Mouse (Mus musculus): ENCODE measurements at regions not wholly inside any gene's neighbourhood (a gene's known extent, or its start where the extent isn't known, plus 50 kb on each side); places are given as distances from the start of the nearest gene placed in this dataset.

DNA sequence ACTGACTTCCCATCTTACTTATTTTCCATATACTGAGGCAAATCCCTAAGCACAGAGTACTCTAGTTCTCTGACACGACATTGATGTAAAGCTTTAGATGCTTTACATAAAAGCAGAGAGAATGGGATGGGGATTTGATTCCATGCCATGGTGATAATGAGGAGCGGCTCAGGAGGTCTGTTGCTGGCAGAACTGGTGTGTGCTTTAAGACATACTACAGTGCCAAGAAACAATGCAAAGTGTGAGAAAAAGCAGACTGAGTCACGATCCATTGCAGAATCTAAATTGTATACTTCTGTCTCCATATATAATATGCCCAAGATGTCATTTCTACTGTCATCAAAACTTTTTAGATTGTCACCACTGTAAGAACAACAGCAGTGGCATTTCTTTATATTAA is 155.5 kb upstream of the Prkd1 start:
- Histone ChIP-seq H3K36me3 (no peaks in the 10 kb centered on the region), H3K9me3 (no peaks in the 10 kb centered on the region), H3K4me3 (no peak overlapping the region), H3K27ac (replicated peaks) (no peak overlapping the region), H3K4me2 (replicated peaks) (no peak overlapping the region), H3K4me1 (peaks cover 2% of the 10 kb centered on the region; the same call in 1 of the 2 replicates), H3K9ac (replicated peaks) (no peak overlapping the region), H3K27me3 (no peaks in the 10 kb centered on the region)
- ATAC-seq (ENCODE audit: low FRiP score, low read depth), result no peak
- WGBS, result 60% methylated on average over 3 of the region's 3 CpGs

GRCm38 (mm10) chr12:50765156-50765940 is 116.5 kb upstream of the Prkd1 start:
- Histone ChIP-seq H3K4me3 (no peak overlapping the region), H3K27me3 (no peaks in the 10 kb centered on the region), H3K4me2 (replicated peaks) (no peak overlapping the region), H3K9me3 (no peaks in the 10 kb centered on the region), H3K36me3 (no peaks in the 10 kb centered on the region), H3K4me1 (no peaks in the 10 kb centered on the region), H3K27ac (replicated peaks) (no peak overlapping the region), H3K9ac (replicated peaks) (no peak overlapping the region)
- no peak for ATAC-seq (ENCODE audit: low FRiP score, low read depth)
- 65% methylated on average over 8 of the region's 8 CpGs for WGBS

GRCm38 (mm10) chr12:50764457-50764856 is 115.6 kb upstream of the Prkd1 start:
- H3K4me2 ChIP-seq (replicated peaks), result no peak overlapping the region
- no peak overlapping the region for H3K27ac ChIP-seq (replicated peaks)
- H3K4me3 ChIP-seq, result no peak overlapping the region
- no peaks in the 10 kb centered on the region for H3K36me3 ChIP-seq
- no peak for ATAC-seq (ENCODE audit: low FRiP score, low read depth)
- H3K27me3 ChIP-seq, result no peaks in the 10 kb centered on the region
- WGBS, result 80% methylated on average over 2 of the region's 2 CpGs
- no peak overlapping the region for H3K9ac ChIP-seq (replicated peaks)
- H3K9me3 ChIP-seq, result no peaks in the 10 kb centered on the region
- H3K4me1 ChIP-seq, result no peaks in the 10 kb centered on the region

DNA sequence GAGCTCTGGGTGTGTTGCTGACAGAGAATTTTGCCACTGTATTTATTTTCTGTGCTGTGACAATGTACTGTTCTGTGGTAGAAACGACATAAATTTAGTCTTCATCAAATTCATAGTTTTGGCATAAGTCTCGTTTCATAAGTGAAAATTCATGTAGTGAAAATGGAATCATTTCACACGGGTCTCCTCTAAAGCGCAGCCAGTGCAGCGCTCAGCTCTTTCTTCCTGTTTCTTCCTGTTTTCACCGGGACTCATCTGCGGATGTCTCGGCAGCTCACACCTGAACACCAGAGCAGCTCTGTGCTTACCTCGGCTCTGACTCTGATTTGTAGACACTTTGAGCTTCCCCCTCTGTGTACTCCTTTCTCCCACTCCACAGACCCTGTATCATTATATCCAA is 85.2 kb upstream of the Prkd1 start:
- H3K9me3 ChIP-seq, result no peaks in the 10 kb centered on the region
- no peak overlapping the region for H3K9ac ChIP-seq (replicated peaks)
- H3K36me3 ChIP-seq, result no peaks in the 10 kb centered on the region
- H3K27ac ChIP-seq (replicated peaks), result no peak overlapping the region
- WGBS, result 91% methylated on average over 9 of the region's 9 CpGs
- ATAC-seq (ENCODE audit: low FRiP score, low read depth), result no peak
- no peaks in the 10 kb centered on the region for H3K4me1 ChIP-seq
- no peaks in the 10 kb centered on the region for H3K27me3 ChIP-seq
- no peak overlapping the region for H3K4me3 ChIP-seq
- H3K4me2 ChIP-seq (replicated peaks), result no peak overlapping the region

DNA sequence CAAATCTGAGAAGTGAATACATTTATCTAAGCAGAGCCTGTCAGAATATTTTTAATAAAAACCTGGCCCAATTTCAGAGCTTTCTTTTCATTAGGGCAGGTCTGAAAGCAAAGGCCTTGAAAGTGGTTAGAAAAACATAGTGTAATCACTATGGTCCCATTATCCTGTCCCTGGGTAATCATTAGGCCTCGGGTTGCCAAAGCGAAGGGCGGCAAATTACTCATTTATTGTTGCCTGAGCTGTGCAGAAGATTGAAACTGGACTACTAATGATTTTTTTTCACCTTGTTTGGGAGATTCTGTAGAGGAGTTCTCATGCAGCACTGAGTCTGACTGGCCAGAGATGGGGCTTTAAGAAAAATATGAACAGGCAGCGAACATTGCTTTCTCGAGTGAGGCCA is 63.7 kb upstream of the Prkd1 start:
- Histone ChIP-seq H3K4me1 (no peaks in the 10 kb centered on the region), H3K4me3 (no peak overlapping the region), H3K9me3 (no peaks in the 10 kb centered on the region), H3K27ac (replicated peaks) (no peak overlapping the region), H3K27me3 (no peaks in the 10 kb centered on the region), H3K4me2 (replicated peaks) (no peak overlapping the region), H3K36me3 (no peaks in the 10 kb centered on the region), H3K9ac (replicated peaks) (no peak overlapping the region)
- ATAC-seq (ENCODE audit: low FRiP score, low read depth), result no peak
- 75% methylated on average over 5 of the region's 5 CpGs for WGBS

DNA sequence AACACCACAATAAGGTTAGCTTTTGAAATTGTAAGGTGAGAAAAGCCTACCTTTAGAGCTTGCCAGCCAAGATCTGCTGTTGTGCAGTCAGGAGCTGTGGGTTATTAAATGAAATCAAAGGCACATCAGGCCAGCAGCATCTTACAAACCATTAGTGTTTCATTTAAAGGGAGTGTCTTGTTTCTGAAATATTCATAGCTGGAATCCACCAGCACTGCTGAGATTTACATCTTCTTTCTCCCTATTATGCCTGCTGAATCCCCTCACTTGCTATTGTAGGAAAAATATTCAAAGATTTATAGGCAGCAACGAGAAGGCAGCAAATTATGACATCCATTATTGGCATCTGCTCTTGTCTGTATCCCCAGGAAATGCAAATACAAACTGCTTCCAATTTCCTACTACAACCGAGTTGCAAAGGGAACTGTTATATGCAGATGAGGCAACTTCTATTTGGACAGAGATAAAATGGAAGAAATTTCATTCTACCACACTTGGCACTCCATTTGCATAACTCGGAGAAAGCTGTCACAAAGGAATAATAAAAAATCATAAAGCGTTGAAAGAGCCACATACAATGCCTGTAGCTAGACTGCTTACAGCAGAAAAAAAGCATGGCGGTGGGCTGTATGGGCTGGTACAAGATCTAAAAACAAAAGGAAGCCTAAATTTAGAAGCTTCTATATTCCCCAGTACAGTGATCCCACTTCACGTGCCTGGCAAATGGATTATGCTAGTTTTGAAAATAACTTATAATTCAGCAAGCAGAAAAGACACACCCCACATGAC is 60.3 kb upstream of the Prkd1 start:
- no peaks in the 10 kb centered on the region for H3K27me3 ChIP-seq
- H3K27ac ChIP-seq (replicated peaks), result no peak overlapping the region
- H3K4me3 ChIP-seq, result no peak overlapping the region
- WGBS, result 74% methylated on average over 6 of the region's 6 CpGs
- ATAC-seq (ENCODE audit: low FRiP score, low read depth), result no peak
- no peak overlapping the region for H3K9ac ChIP-seq (replicated peaks)
- no peaks in the 10 kb centered on the region for H3K9me3 ChIP-seq
- no peak overlapping the region for H3K4me2 ChIP-seq (replicated peaks)
- no peaks in the 10 kb centered on the region for H3K36me3 ChIP-seq
- no peaks in the 10 kb centered on the region for H3K4me1 ChIP-seq

DNA sequence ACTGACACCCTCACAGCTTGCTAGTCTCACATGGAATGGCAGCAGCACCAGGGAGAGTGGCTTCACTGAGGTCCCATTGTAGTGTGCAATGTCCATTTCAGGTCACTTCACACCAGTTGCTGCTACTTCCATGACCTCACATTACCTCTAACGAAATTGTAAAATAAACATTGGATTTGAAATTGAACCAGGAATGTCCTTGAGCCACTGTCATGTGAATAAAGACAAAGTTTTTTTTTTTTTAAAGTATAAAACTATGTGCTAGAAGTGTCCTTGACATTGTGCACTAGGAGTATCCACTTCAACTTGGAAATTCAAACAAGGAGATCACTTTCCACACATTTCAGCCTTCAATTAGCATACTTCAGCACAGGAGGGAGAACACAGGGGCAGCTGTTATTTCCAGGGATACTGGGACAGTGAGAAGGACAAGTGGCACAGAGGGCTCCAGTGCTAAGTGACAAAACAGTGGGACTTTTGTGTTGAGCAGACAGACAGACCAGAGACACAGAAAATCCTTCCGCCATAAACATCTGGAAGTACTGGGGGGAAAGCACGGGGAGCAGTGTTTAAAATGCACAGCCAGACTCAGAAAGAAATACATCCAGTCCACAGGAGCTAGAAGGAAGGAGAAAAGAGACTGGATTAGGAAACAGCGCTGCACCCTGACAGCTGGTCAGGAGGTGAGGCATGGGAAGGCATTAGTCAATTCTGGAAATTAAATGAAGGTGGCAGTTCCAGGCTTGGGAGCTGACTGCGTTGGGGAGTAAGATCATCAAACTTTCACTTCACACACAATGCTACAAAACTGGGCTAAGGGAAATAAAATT is 49.9 kb upstream of the Prkd1 start:
- H3K4me2 ChIP-seq (replicated peaks), result no peak overlapping the region

More for the DNA sequence above, 49.9 kb upstream of the Prkd1 start:
- WGBS, result 55% methylated on average over 5 of the region's 5 CpGs
- H3K9ac ChIP-seq (replicated peaks), result no peak overlapping the region
- peaks cover 4% of the 10 kb centered on the region; the same call in 1 of the 2 replicates for H3K4me1 ChIP-seq
- H3K36me3 ChIP-seq, result no peaks in the 10 kb centered on the region
- H3K4me3 ChIP-seq, result no peak overlapping the region
- ATAC-seq (ENCODE audit: low FRiP score, low read depth), result peak; percentile 52; the same call in 1 of the 2 replicates
- no peaks in the 10 kb centered on the region for H3K27me3 ChIP-seq
- H3K9me3 ChIP-seq, result no peaks in the 10 kb centered on the region
- no peak overlapping the region for H3K27ac ChIP-seq (replicated peaks)

Measured in midbrain, embryonic 12.5 days (tissue).